Mouse (Mus musculus) kidney, embryonic 14.5 days (tissue): ENCODE measurements at regions not wholly inside any gene's neighbourhood (a gene's known extent, or its start where the extent isn't known, plus 50 kb on each side); places are given as distances from the start of the nearest gene placed in this dataset.

Source experiments
- ATAC-seq: fragments of 200-750 bp; cut with Nextera tagmentation; 2 replicates; pipeline ENCODE4 v1.8.0; 2017; ENCODE audit warnings: moderate number of reproducible peaks, mild to moderate bottlenecking, moderate TSS enrichment, moderate library complexity; ENCODE audit not compliant: low FRiP score, low TSS enrichment
- H3K27ac ChIP-seq: fragments of 300-500 bp; sonication (generic); 2 replicates; pipeline ENCODE4 v1.5.1; 2014; ENCODE audit warnings: low read depth, mild to moderate bottlenecking, low read length, moderate library complexity, mixed read lengths
- H3K27me3 ChIP-seq: fragments of 300-500 bp; sonication (generic); 2 replicates; pipeline ENCODE4 v1.6.1; 2014; ENCODE audit warnings: mild to moderate bottlenecking, low read length; ENCODE audit not compliant: control insufficient read depth, insufficient read depth
- H3K36me3 ChIP-seq: fragments of 300-500 bp; sonication (generic); 2 replicates; pipeline ENCODE4 v1.6.1; 2014; ENCODE audit warnings: low read length, mixed read lengths; ENCODE audit not compliant: control insufficient read depth, insufficient read depth
- H3K4me1 ChIP-seq: fragments of 300-500 bp; sonication (generic); 2 replicates; pipeline ENCODE4 v1.6.1; 2014; ENCODE audit warnings: low read length, mixed read lengths; ENCODE audit not compliant: control insufficient read depth, insufficient read depth
- H3K4me2 ChIP-seq: fragments of 300-500 bp; sonication (generic); replicated peaks from 2 replicates; pipeline ENCODE4 v1.6.1; 2014; ENCODE audit warnings: low read depth, mild to moderate bottlenecking, low read length
- H3K4me3 ChIP-seq: fragments of 300-500 bp; sonication (generic); 2 replicates; pipeline ENCODE4 v1.5.1; 2014; ENCODE audit warnings: mild to moderate bottlenecking, low read length
- H3K9ac ChIP-seq: fragments of 300-500 bp; sonication (generic); 2 replicates; pipeline ENCODE4 v1.6.1; 2014; ENCODE audit warnings: low read depth, mild to moderate bottlenecking, low read length, moderate library complexity
- H3K9me3 ChIP-seq: fragments of 300-500 bp; sonication (generic); 2 replicates; pipeline ENCODE4 v1.6.1; 2016; ENCODE audit warnings: low read length; ENCODE audit not compliant: control insufficient read depth
- WGBS: fragments of 180-500 bp; shearing (Covaris S2); extraction: QIAGEN DNeasy Blood & Tissue Kit; methylation state at CpG from one replicate; pipeline ENCODE4 v1.1.7; 2014; 5-methylcytosine and 5-hydroxymethylcytosine counted together

DNA sequence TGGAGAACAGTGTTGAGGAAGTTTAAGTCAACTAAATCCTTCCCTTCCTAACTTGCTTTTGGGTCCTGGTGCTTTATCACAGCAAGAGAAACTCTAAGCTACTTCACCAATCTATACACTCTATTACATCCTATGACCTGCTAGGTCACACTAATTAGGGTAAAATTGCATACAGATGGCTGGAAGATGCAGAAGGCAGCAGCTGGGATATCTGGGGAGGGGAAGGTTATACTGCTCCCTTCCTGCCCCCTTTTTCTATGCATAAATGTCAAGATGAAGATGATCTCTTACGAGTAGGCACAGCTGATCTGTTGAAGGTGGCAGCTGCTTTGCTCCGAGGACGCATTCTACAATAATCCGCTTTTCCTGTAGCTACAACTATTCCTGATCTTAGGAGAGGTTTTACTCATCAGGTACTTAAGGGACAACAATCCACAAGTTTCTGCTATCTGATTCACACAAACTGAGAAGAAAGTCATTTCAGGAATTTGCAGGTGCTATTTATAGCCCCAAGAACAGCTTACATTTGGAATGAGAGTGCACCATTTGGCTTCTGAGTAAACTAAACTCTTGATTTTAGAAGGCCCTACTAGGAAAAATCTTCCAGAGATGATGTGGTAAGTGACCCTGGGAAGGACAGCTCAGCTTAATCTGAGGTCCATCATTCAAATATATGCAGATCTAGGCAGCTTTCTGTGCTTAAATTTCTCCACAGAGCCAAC is 146.3 kb upstream of the Krr1 start:
- Histone ChIP-seq H3K4me2 (no peak overlapping the region), H3K27me3 (no peaks in the 10 kb centered on the region), H3K4me1 (no peaks in the 10 kb centered on the region), H3K4me3 (no peak overlapping the region), H3K9me3 (no peaks in the 10 kb centered on the region), H3K27ac (no peak overlapping the region), H3K9ac (no peak overlapping the region), H3K36me3 (no peaks in the 10 kb centered on the region)
- ATAC-seq, result no peak
- 79% methylated on average over 4 of the region's 4 CpGs for WGBS

DNA sequence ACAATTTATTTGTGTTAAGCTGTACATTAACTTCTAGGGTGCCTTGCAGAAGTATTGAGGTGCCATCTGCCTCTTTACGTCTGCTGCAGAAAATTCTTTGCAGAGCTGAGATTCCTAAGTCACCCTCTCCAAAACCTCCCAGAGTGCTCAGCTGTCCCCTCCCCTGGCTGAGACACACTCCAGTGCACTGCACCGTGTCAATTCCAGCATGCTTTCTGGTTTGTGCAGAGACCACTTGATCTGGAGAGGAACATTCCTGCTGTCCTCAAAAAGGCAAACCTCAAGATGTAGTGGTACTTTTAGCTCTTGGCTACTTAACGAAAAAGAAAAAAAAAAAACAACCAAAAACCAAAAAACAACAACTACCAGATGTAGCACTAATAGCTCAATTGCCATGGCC is 145.2 kb upstream of the Krr1 start:
- no peaks in the 10 kb centered on the region for H3K9me3 ChIP-seq
- no peak for ATAC-seq
- no peaks in the 10 kb centered on the region for H3K4me1 ChIP-seq
- no peaks in the 10 kb centered on the region for H3K36me3 ChIP-seq
- no peak overlapping the region for H3K4me3 ChIP-seq
- H3K27me3 ChIP-seq, result no peaks in the 10 kb centered on the region
- no peak overlapping the region for H3K4me2 ChIP-seq
- no peak overlapping the region for H3K9ac ChIP-seq
- 53% methylated on average over 3 of the region's 3 CpGs for WGBS
- no peak overlapping the region for H3K27ac ChIP-seq

DNA sequence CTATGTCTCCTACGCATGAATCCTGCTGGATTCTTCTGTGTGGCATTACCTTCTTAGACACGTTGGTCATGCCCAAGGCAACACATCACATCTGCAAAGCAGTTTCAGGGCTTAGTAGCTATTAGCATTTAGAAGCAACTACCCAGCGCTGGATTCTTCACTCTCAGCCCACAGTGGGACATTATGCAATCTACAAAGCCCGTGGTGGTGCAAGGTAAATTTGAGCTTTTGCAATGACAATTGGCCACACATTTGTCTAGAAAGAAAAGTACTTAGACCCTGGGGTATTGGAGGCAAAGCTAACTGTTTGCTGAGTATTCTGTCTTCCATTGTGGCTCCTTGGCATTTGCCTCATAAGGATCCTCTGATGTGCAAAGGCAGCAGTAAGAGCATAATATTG is 144.5 kb upstream of the Krr1 start:
- WGBS, result 86% methylated on average over 4 of the region's 4 CpGs
- Histone ChIP-seq H3K36me3 (no peaks in the 10 kb centered on the region), H3K27ac (no peak overlapping the region), H3K4me1 (no peaks in the 10 kb centered on the region), H3K4me3 (no peak overlapping the region), H3K27me3 (no peaks in the 10 kb centered on the region), H3K4me2 (no peak overlapping the region), H3K9ac (no peak overlapping the region), H3K9me3 (no peaks in the 10 kb centered on the region)
- ATAC-seq, result no peak

DNA sequence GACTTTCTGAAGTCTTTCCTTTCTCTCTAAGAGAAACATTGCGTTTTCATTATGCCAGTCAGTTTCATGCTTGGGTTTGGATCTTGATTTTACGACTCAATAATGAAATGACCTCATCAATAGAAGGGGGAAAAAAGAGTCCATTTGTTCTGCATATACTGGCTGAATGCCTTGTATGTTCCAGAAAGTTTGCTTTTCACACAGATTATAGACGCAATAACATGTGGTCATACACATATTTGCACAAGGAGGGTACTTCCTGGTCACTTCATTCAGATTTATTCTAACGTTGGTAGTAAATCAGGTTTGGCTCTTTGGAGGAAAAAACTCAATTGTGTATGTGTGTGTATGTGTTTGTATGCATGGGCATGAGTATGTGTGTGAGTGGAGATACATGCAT is 143.9 kb upstream of the Krr1 start:
- WGBS, result 87% methylated on average over 4 of the region's 4 CpGs
- no peak overlapping the region for H3K27ac ChIP-seq
- no peak overlapping the region for H3K4me2 ChIP-seq
- no peaks in the 10 kb centered on the region for H3K4me1 ChIP-seq
- H3K27me3 ChIP-seq, result no peaks in the 10 kb centered on the region
- H3K4me3 ChIP-seq, result no peak overlapping the region
- no peak overlapping the region for H3K9ac ChIP-seq
- ATAC-seq, result no peak
- no peaks in the 10 kb centered on the region for H3K9me3 ChIP-seq
- H3K36me3 ChIP-seq, result no peaks in the 10 kb centered on the region

DNA sequence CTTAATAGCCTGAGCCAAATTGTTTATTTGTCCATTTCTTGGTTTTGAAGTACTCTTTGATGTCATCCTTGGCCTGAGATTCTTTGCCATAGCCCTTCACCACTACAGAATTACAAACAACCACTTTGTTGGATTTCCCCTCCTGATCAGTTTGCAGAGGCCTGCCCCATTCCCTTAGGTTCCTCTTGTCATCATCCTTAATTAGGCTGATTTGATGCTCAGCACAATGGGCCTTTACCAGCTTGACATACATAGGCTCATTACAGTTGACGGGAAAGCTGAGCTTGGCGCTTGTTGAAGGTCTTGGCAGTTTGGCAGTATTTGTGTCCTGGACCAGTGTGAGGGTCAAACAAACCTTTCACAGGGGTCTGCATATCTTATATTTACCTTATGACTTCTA is 143.2 kb upstream of the Krr1 start:
- no peaks in the 10 kb centered on the region for H3K9me3 ChIP-seq
- H3K27ac ChIP-seq, result no peak overlapping the region
- H3K4me1 ChIP-seq, result no peaks in the 10 kb centered on the region
- H3K4me2 ChIP-seq, result no peak overlapping the region
- no peaks in the 10 kb centered on the region for H3K36me3 ChIP-seq
- no peak for ATAC-seq
- no peak overlapping the region for H3K9ac ChIP-seq
- H3K4me3 ChIP-seq, result no peak overlapping the region
- H3K27me3 ChIP-seq, result no peaks in the 10 kb centered on the region
- 95% methylated on average over 2 of the region's 2 CpGs for WGBS

DNA sequence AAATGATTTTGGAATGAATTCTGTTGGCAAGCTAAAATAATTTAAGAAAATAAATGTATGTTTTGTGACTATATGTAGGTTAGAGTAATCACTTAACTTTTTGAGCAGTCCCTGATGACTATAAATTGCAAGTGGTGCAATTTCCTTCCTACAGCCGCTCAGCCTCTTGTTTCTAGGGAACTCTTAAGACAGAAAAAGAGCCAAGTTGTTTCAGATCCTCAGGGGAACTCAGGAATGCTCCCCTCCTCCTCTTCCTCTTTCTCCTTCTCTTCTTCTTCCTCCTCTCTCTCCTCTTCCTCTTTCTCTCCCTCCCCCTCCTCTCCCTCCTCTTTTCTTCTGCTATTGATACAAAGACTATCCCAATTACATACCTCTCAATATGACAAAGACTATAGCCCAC is 141.4 kb upstream of the Krr1 start:
- 42% methylated on average over 1 of the region's 1 CpGs for WGBS
- H3K27me3 ChIP-seq, result no peaks in the 10 kb centered on the region
- no peak for ATAC-seq
- no peak overlapping the region for H3K27ac ChIP-seq
- no peak overlapping the region for H3K4me2 ChIP-seq
- no peaks in the 10 kb centered on the region for H3K36me3 ChIP-seq
- no peaks in the 10 kb centered on the region for H3K4me1 ChIP-seq
- no peak overlapping the region for H3K9ac ChIP-seq
- no peaks in the 10 kb centered on the region for H3K9me3 ChIP-seq
- H3K4me3 ChIP-seq, result no peak overlapping the region

DNA sequence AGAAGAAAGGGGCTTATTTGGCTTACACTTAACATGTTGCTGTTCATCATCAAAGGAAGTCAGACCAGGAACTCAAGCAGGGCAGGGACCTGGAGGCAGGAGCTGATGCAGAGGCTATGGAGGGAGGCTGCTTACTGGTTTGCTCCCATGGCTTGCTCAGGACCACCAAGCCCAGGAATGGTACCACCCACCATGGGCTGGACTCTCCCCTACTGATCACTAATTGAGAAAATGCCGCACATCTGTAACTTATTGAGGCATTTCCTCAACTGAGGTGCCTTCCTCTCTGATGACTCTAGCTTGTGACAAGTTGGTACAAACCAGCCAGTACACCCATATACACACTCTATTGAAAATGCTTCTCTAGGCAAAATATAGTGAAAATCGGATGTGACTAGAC is 138.9 kb upstream of the Krr1 start:
- WGBS, result 89% methylated on average over 2 of the region's 2 CpGs
- no peak overlapping the region for H3K4me3 ChIP-seq
- H3K27ac ChIP-seq, result no peak overlapping the region

DNA sequence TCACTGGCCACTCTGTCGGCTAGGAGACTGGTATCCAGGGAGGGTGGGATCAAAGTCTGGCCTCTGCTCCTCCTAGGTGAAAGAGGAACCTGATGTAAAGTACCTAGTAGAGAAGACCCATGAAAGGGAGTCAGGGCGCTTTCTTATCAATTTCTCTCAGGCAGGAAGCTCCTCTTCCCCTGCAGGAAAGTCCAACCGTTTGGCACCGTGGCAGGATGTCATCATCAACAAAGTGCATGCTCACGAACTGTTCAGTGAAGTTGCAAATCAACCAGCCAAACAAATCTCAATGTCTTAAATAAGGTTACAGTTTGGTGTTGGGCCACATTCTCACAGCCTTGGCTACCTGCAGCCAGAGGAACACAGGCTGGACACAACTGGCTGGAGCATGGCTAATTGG is 138.2 kb upstream of the Krr1 start:
- ATAC-seq, result no peak
- H3K27me3 ChIP-seq, result no peaks in the 10 kb centered on the region
- no peak overlapping the region for H3K4me2 ChIP-seq
- no peaks in the 10 kb centered on the region for H3K4me1 ChIP-seq
- H3K9ac ChIP-seq, result no peak overlapping the region
- H3K27ac ChIP-seq, result no peak overlapping the region
- H3K36me3 ChIP-seq, result no peaks in the 10 kb centered on the region
- no peaks in the 10 kb centered on the region for H3K9me3 ChIP-seq
- WGBS, result 65% methylated on average over 5 of the region's 5 CpGs
- no peak overlapping the region for H3K4me3 ChIP-seq

More for the DNA sequence above, 138.9 kb upstream of the Krr1 start:
- no peaks in the 10 kb centered on the region for H3K27me3 ChIP-seq
- H3K4me2 ChIP-seq, result no peak overlapping the region
- H3K4me1 ChIP-seq, result no peaks in the 10 kb centered on the region
- no peak for ATAC-seq
- no peaks in the 10 kb centered on the region for H3K36me3 ChIP-seq
- H3K9ac ChIP-seq, result no peak overlapping the region
- no peaks in the 10 kb centered on the region for H3K9me3 ChIP-seq

DNA sequence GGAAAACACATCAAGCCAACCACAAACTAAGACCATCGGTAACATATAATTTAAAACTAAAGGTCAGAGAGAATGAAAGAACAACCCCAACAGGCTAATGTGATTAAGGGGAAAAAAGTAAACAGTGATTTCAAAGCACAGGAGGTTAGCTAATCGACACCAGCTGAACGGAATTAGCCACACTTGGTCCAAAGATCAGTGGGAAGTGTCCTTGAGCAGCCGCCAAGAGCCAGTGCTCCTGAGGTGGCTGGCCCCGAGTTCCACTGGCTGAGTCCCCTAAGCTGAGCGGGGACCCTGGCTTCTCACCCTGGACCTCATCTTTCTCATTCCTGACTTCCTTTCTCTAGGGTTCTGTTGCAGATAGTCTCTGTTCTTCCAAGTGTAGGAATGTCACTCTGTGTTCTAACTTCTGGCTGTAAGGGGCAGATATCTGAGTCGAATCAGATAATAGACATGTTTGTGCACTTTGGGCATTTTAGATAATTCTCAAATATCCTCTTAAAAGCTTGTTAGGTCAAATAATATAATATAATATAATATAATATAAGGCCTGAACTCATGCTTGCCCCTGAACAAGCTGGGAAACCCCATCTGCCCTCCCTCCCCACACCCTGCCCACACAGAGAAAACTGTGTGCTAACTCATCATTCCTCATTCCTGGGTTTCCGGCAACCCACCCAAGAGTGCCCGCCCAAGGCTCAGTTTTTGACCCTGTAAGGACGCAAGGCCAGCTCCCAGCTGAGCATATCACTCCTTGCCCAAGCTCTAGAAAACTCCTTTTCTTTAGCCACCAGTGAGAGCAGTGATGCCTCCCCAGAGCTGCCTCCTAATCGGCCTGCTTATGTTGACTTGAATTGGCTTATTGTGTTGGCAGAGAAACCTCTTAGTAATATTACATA is 137.3 kb upstream of the Krr1 start:
- no peak overlapping the region for H3K27ac ChIP-seq
- no peaks in the 10 kb centered on the region for H3K9me3 ChIP-seq
- WGBS, result 51% methylated on average over 11 of the region's 11 CpGs
- no peaks in the 10 kb centered on the region for H3K4me1 ChIP-seq
- H3K27me3 ChIP-seq, result no peaks in the 10 kb centered on the region
- no peak for ATAC-seq
- no peak overlapping the region for H3K9ac ChIP-seq
- H3K4me3 ChIP-seq, result no peak overlapping the region
- no peaks in the 10 kb centered on the region for H3K36me3 ChIP-seq
- no peak overlapping the region for H3K4me2 ChIP-seq
